Mouse (Mus musculus) heart, embryonic 14.5 days (tissue): Measurements from ENCODE around the gene Ehhadh. TPM values are rescaled to one million over a fixed set of nuclear protein-coding genes. Genes with fewer than 3 reads are reported as not detected.
"Not testable (repeated sequence)": the region's sequence is repeated elsewhere in the genome, so short reads cannot be mapped to it uniquely, and the experiment has no call there.

Experiments used
- ATAC-seq: fragments of 200-750 bp; cut with Nextera tagmentation; 2 replicates; pipeline ENCODE4 v1.8.0; 2017; ENCODE audit warnings: low read depth, moderate TSS enrichment; ENCODE audit not compliant: insufficient number of reproducible peaks, insufficient read depth, low FRiP score
- H3K27ac ChIP-seq, 2 experiments: fragments of 200-500 bp in 1 of 2; fragments of 300-500 bp in 1 of 2; sonication (generic) in 1 of 2; replicated peaks in 1 of 2; 2 replicates each; pipeline ENCODE4 v1.5.1; 2012 to 2014; ENCODE audit warnings: low read depth in 2 of 2, low read length in 2 of 2, control low read depth in 1 of 2, mild to moderate bottlenecking in 1 of 2, mixed read lengths in 1 of 2; ENCODE audit not compliant: control insufficient read depth in 1 of 2, insufficient read depth in 1 of 2
- H3K27me3 ChIP-seq: fragments of 300-500 bp; sonication (generic); 2 replicates; pipeline ENCODE4 v1.6.1; 2014; ENCODE audit warnings: mild to moderate bottlenecking, low read length, control low read depth; ENCODE audit not compliant: control insufficient read depth, insufficient read depth
- H3K36me3 ChIP-seq: fragments of 300-500 bp; sonication (generic); 2 replicates; pipeline ENCODE4 v1.6.1; 2014; ENCODE audit warnings: mild to moderate bottlenecking, control low read depth, low read length, mixed read lengths; ENCODE audit not compliant: control insufficient read depth, insufficient read depth
- H3K4me1 ChIP-seq, 2 experiments: fragments of 200-500 bp in 1 of 2; fragments of 300-500 bp in 1 of 2; sonication (generic) in 1 of 2; 2 replicates each; pipeline ENCODE4 v1.6.1; 2012 to 2014; ENCODE audit warnings: low read length in 2 of 2, control low read depth in 1 of 2, mixed read lengths in 1 of 2; ENCODE audit not compliant: control insufficient read depth in 2 of 2, insufficient read depth in 2 of 2
- H3K4me2 ChIP-seq: fragments of 300-500 bp; sonication (generic); 2 replicates; pipeline ENCODE4 v1.6.1; 2014; ENCODE audit warnings: mild to moderate bottlenecking, low read length
- H3K4me3 ChIP-seq, 2 experiments: fragments of 200-500 bp in 1 of 2; fragments of 300-500 bp in 1 of 2; sonication (generic) in 1 of 2; 2 replicates each; pipeline ENCODE4 v1.5.1; 2012 to 2014; ENCODE audit warnings: low read length in 2 of 2, mild to moderate bottlenecking in 2 of 2, control low read depth in 1 of 2, low read depth in 1 of 2, moderate library complexity in 1 of 2; ENCODE audit not compliant: control insufficient read depth in 1 of 2, insufficient read depth in 1 of 2
- H3K9ac ChIP-seq: fragments of 300-500 bp; sonication (generic); 2 replicates; pipeline ENCODE4 v1.6.1; 2014; ENCODE audit warnings: mild to moderate bottlenecking, low read length
- H3K9me3 ChIP-seq: fragments of 300-500 bp; sonication (generic); 2 replicates; pipeline ENCODE4 v1.6.1; 2016; ENCODE audit warnings: low read length, control low read depth; ENCODE audit not compliant: control insufficient read depth
- WGBS: fragments of 180-500 bp; shearing (Covaris S2); extraction: QIAGEN DNeasy Blood & Tissue Kit; methylation state at CpG from one replicate; pipeline ENCODE4 v1.1.7; 2014; 5-methylcytosine and 5-hydroxymethylcytosine counted together
- polyA plus RNA-seq: library from polyadenylated mRNA; unstranded; fragments of >200 nt; fragmentation: Nextera tagmentation; extraction: Ambion mirVana; gene quantifications from 2 replicates; pipeline ENCODE4 v1.2.1, GENCODE M21; 2014

Gene Ehhadh
- polyA plus RNA-seq, 1 experiment from 2014 or later = 3.1 TPM

- H3K27ac ChIP-seq = no peak overlapping the region
- no peaks in the 10 kb centered on the region for H3K9me3 ChIP-seq
- no peak for ATAC-seq
- H3K36me3 ChIP-seq = no peaks in the 10 kb centered on the region
- peak overlapping the region; percentile 28; the same call in 1 of the 2 replicates for H3K4me2 ChIP-seq
- no peak overlapping the region for H3K9ac ChIP-seq
- no peak overlapping the region for H3K4me3 ChIP-seq
- no peaks in the 10 kb centered on the region for H3K27me3 ChIP-seq
- no peaks in the 10 kb centered on the region; a peak in 1 of 4 replicates for H3K4me1 ChIP-seq
- 60% methylated on average over 11 of the region's 11 CpGs for WGBS
Observed at GRCm38 (mm10) chr16:21814861-21815668, 27.5 kb upstream of the Ehhadh start.

GRCm38 (mm10) chr16:21813164-21813834 lies 25.7 kb upstream of the Ehhadh start:
- H3K9ac ChIP-seq = no peak overlapping the region
- no peak overlapping the region for H3K27ac ChIP-seq
- ATAC-seq = no peak
- no peak overlapping the region for H3K4me2 ChIP-seq
- H3K36me3 ChIP-seq = peaks cover 6% of the 10 kb centered on the region; the same call in 1 of the 2 replicates
- H3K27me3 ChIP-seq = no peaks in the 10 kb centered on the region
- 62% methylated on average over 6 of the region's 6 CpGs for WGBS
- H3K4me3 ChIP-seq = no peak overlapping the region
- H3K4me1 ChIP-seq = no peaks in the 10 kb centered on the region; a peak in 1 of 4 replicates
- no peaks in the 10 kb centered on the region for H3K9me3 ChIP-seq

- H3K36me3 ChIP-seq = peaks cover 11% of the 10 kb centered on the region; the same call in 1 of the 2 replicates
Observed at GRCm38 (mm10) chr16:21807786-21808185, 20.2 kb upstream of the Ehhadh start.

GRCm38 (mm10) chr16:21806892-21807291 lies 19.3 kb upstream of the Ehhadh start:
- no peaks in the 10 kb centered on the region for H3K27me3 ChIP-seq
- WGBS = 71% methylated on average over 1 of the region's 1 CpGs
- 0 out of 2 replicates have a peak, but pooled peaks cover 4% of the 10 kb centered on the region for H3K9me3 ChIP-seq
- H3K27ac ChIP-seq = no peak overlapping the region
- no peak overlapping the region for H3K4me3 ChIP-seq
- peaks cover 17% of the 10 kb centered on the region for H3K36me3 ChIP-seq
- no peak for ATAC-seq
- no peaks in the 10 kb centered on the region for H3K4me1 ChIP-seq
- no peak overlapping the region for H3K4me2 ChIP-seq
- no peak overlapping the region for H3K9ac ChIP-seq

More at GRCm38 (mm10) chr16:21807786-21808185, 20.2 kb upstream of the Ehhadh start:
- H3K4me3 ChIP-seq, H3K4me1 ChIP-seq, H3K9ac ChIP-seq, ATAC-seq, H3K27ac ChIP-seq, H3K9me3 ChIP-seq, H3K4me2 ChIP-seq, H3K27me3 ChIP-seq: not testable (repeated sequence)
- 83% methylated on average over 7 of the region's 7 CpGs for WGBS

GRCm38 (mm10) chr16:21804258-21804657 lies 16.7 kb upstream of the Ehhadh start:
- peaks cover 37% of the 10 kb centered on the region for H3K36me3 ChIP-seq
- H3K4me2 ChIP-seq = no peak overlapping the region
- no peak overlapping the region for H3K4me3 ChIP-seq
- H3K27ac ChIP-seq = no peak overlapping the region
- WGBS = 95% methylated on average over 1 of the region's 1 CpGs
- no peaks in the 10 kb centered on the region for H3K27me3 ChIP-seq
- no peak overlapping the region for H3K9ac ChIP-seq
- no peak for ATAC-seq
- no peaks in the 10 kb centered on the region for H3K4me1 ChIP-seq
- H3K9me3 ChIP-seq = 0 out of 2 replicates have a peak, but pooled peaks cover 4% of the 10 kb centered on the region

- Histone ChIP-seq H3K4me2 (peak overlapping the region; percentile 90), H3K9me3 (no peaks in the 10 kb centered on the region), H3K27ac (no peak overlapping the region), H3K36me3 (peaks cover 8% of the 10 kb centered on the region; the same call in 1 of the 2 replicates), H3K9ac (peak overlapping the region; percentile 88), H3K4me1 (peaks cover 0 to 3% of the 10 kb centered on the region in 2 experiments; a peak in 2 of 4 replicates), H3K4me3 (peak overlapping the region in 1 of 2 experiments; percentile 85; a peak in 2 of 4 replicates), H3K27me3 (no peaks in the 10 kb centered on the region)
- no peak for ATAC-seq
- WGBS = 28% methylated on average over 5 of the region's 5 CpGs
Observed at GRCm38 (mm10) chr16:21795071-21795470, 7.5 kb upstream of the Ehhadh start.

GRCm38 (mm10) chr16:21794697-21795045 lies 7.1 kb upstream of the Ehhadh start:
- ATAC-seq = no peak
- peak overlapping the region; percentile 88 for H3K9ac ChIP-seq
- peaks cover 7% of the 10 kb centered on the region; the same call in 1 of the 2 replicates for H3K36me3 ChIP-seq
- peak overlapping the region; percentile 67 to 85 for H3K4me3 ChIP-seq
- no peaks in the 10 kb centered on the region for H3K27me3 ChIP-seq
- WGBS = 1% methylated on average over 14 of the region's 14 CpGs
- H3K4me1 ChIP-seq = peaks cover 0 to 3% of the 10 kb centered on the region in 2 experiments; a peak in 2 of 4 replicates
- peak overlapping the region; percentile 85 to 91 for H3K27ac ChIP-seq
- peak overlapping the region; percentile 90 for H3K4me2 ChIP-seq
- no peaks in the 10 kb centered on the region for H3K9me3 ChIP-seq
